Mouse (Mus musculus) liver, postnatal 0 days (tissue): ENCODE measurements around the gene Dlx3.

ENCODE experiments used
- CTCF ChIP-seq: sonication (generic); IDR thresholded peaks from 2 replicates; pipeline ENCODE4 v1.5.1; 2016; ENCODE audit warnings: antibody characterized with exemption, low read depth
- EP300 ChIP-seq: IDR thresholded peaks from 2 replicates; pipeline ENCODE4 v1.6.1; 2016; ENCODE audit warnings: antibody characterized with exemption, low read depth, mild to moderate bottlenecking

GRCm38 (mm10) chr11:95088286-95088685 lies 31.6 kb upstream of the Dlx3 start:
- TF ChIP-seq CTCF = no peak
- no peak for TF ChIP-seq EP300
